Mouse (Mus musculus): ENCODE measurements at regions not wholly inside any gene's neighbourhood (a gene's known extent, or its start where the extent isn't known, plus 50 kb on each side); places are given as distances from the start of the nearest gene placed in this dataset.

GRCm38 (mm10) chr17:4907181-4907752 lies 86.9 kb upstream of the Arid1b start:
- under 1% methylated on average over 14 of the region's 14 CpGs for WGBS
- H3K4me1 ChIP-seq (replicated peaks; ENCODE audit: control insufficient read depth, insufficient read depth): no peaks in the 10 kb centered on the region
- peak overlapping the region; percentile 53 for H3K4me3 ChIP-seq (ENCODE audit: low read depth, low read length)
- DNase-seq (ENCODE audit: low spot score) (peak; percentile 30), ATAC-seq (ENCODE audit: low FRiP score, low TSS enrichment) (no peak)
- H3K9ac ChIP-seq (ENCODE audit: low read length): no peak overlapping the region
- no peak for TF ChIP-seq CTCF (IDR thresholded peaks at IDR 0.05; ENCODE audit: low read depth)
- TF ChIP-seq EP300 (optimal IDR thresholded peaks at IDR 0.05): no peak
- H3K27me3 ChIP-seq (ENCODE audit: control insufficient read depth, insufficient read depth, low read length): no peaks in the 10 kb centered on the region
- no peaks in the 10 kb centered on the region for H3K9me3 ChIP-seq (ENCODE audit: control insufficient read depth, low read length)
- H3K36me3 ChIP-seq (ENCODE audit: control insufficient read depth, insufficient read depth, low read length): no peaks in the 10 kb centered on the region
- peak overlapping the region; percentile 97 for H3K27ac ChIP-seq (replicated peaks)
- peak overlapping the region; percentile 79 for H3K4me2 ChIP-seq (replicated peaks; ENCODE audit: low read depth)

DNA sequence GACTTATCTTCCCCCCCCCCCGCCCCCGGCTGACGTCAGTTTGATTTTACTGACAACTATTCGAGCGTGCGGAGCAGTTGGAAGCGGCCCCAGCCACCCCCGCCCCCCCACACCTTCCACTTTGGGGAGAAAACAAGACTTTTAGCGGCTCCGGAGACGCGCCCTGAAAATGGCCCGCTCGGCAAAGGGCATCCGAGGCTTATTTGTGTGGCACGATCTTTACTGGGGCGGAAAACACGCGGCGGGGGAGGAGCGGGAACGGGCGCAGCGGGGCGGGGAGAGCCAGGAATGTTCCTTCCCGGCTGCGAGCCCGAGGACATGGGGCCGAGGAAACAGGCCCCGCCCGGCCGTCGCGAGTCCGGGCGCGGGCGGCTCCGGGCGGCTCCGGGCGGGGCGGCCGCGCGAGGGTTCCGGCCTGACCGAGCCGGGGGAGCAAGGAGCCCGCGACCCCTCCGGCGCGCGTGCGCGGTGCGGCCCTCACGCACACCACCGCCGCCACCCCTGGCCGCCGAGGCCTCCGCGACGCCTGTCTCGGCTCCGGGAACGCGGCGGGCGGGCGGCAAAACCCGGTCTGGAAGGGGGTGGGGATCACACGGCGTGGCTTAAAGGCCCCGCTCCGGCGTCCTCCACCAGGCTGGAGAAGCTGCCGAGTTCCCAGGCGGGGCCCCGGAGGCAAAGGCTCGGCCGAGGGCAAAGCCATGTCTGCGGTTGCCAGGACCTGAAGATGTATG lies 86.1 kb upstream of the Arid1b start:
- Histone ChIP-seq H3K4me2 (replicated peaks; ENCODE audit: low read depth) (peak overlapping the region; percentile 79), H3K27me3 (ENCODE audit: control insufficient read depth, insufficient read depth, low read length) (no peaks in the 10 kb centered on the region), H3K4me3 (ENCODE audit: low read depth, low read length) (peak overlapping the region; percentile 53), H3K27ac (replicated peaks) (peak overlapping the region; percentile 97), H3K36me3 (ENCODE audit: control insufficient read depth, insufficient read depth, low read length) (no peaks in the 10 kb centered on the region), H3K9me3 (ENCODE audit: control insufficient read depth, low read length) (no peaks in the 10 kb centered on the region), H3K4me1 (replicated peaks; ENCODE audit: control insufficient read depth, insufficient read depth) (no peaks in the 10 kb centered on the region), H3K9ac (ENCODE audit: low read length) (peak overlapping the region; percentile 82)
- TF ChIP-seq EP300 (optimal IDR thresholded peaks at IDR 0.05) (no peak), CTCF (IDR thresholded peaks at IDR 0.05; ENCODE audit: low read depth) (no peak)
- DNase-seq (ENCODE audit: low spot score) (peak; percentile 96), ATAC-seq (ENCODE audit: low FRiP score, low TSS enrichment) (peak; percentile 96)
- under 1% methylated on average over 60 of the region's 85 CpGs for WGBS

DNA sequence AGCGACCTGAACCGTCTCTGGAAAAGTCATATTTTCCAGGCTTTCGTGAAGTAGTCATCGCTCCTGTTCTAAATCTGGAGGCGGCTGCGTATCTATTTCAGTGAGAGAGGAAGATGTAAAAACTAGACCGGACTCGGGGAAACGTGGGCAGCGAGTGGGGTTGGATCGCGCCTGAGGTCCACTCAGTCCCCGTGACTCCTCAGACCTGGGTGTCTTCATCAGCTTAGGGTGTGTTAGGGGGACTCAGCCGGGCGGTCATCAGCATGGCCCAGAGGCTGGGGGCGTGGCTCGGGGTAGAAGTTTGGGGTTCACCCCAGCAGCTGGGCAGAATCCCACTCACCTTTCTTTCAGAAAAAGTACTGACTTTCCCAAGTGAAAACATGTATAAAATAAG lies 85.6 kb upstream of the Arid1b start:
- ATAC-seq (ENCODE audit: low FRiP score, low TSS enrichment): peak; percentile 22; the same call in 1 of the 2 replicates
- Histone ChIP-seq H3K4me3 (ENCODE audit: low read depth, low read length) (peak overlapping the region; percentile 53), H3K27me3 (ENCODE audit: control insufficient read depth, insufficient read depth, low read length) (no peaks in the 10 kb centered on the region), H3K9me3 (ENCODE audit: control insufficient read depth, low read length) (no peaks in the 10 kb centered on the region), H3K27ac (replicated peaks) (peak overlapping the region; percentile 97), H3K36me3 (ENCODE audit: control insufficient read depth, insufficient read depth, low read length) (no peaks in the 10 kb centered on the region), H3K4me1 (replicated peaks; ENCODE audit: control insufficient read depth, insufficient read depth) (no peaks in the 10 kb centered on the region), H3K9ac (ENCODE audit: low read length) (peak overlapping the region; percentile 82), H3K4me2 (replicated peaks; ENCODE audit: low read depth) (peak overlapping the region; percentile 79)
- WGBS: 1% methylated on average over 17 of the region's 17 CpGs
- DNase-seq (ENCODE audit: low spot score): no peak
- TF ChIP-seq EP300 (optimal IDR thresholded peaks at IDR 0.05): no peak
- no peak for TF ChIP-seq CTCF (IDR thresholded peaks at IDR 0.05; ENCODE audit: low read depth)

DNA sequence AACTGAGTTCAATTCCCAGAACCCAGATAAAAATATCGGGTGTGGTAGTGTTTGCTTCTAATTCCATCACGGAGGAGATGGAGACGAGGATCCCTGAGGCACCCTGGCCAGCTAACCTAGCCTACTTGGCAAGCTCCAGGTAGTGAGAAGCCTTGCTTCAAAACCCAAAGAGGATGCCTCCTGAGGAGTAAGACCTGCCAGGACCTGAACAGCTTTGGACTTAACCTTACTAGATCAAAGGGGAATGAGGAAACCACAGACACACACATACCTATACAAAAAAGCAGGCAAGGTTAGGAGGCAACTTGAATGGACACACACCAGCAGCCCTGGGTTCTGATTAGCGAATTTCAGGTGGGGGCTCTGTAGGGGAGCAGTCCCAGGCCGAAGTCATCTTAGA lies 84.0 kb upstream of the Arid1b start:
- no peak overlapping the region for H3K9ac ChIP-seq (ENCODE audit: low read length)
- no peak overlapping the region for H3K4me2 ChIP-seq (replicated peaks; ENCODE audit: low read depth)
- no peaks in the 10 kb centered on the region for H3K27me3 ChIP-seq (ENCODE audit: control insufficient read depth, insufficient read depth, low read length)
- DNase-seq (ENCODE audit: low spot score): no peak
- no peaks in the 10 kb centered on the region for H3K36me3 ChIP-seq (ENCODE audit: control insufficient read depth, insufficient read depth, low read length)
- H3K4me1 ChIP-seq (replicated peaks; ENCODE audit: control insufficient read depth, insufficient read depth): no peaks in the 10 kb centered on the region
- no peak for TF ChIP-seq CTCF (IDR thresholded peaks at IDR 0.05; ENCODE audit: low read depth)
- TF ChIP-seq EP300 (optimal IDR thresholded peaks at IDR 0.05): no peak
- no peak overlapping the region for H3K4me3 ChIP-seq (ENCODE audit: low read depth, low read length)
- no peak for ATAC-seq (ENCODE audit: low FRiP score, low TSS enrichment)
- no peaks in the 10 kb centered on the region for H3K9me3 ChIP-seq (ENCODE audit: control insufficient read depth, low read length)
- 63% methylated on average over 5 of the region's 5 CpGs for WGBS
- no peak overlapping the region for H3K27ac ChIP-seq (replicated peaks)

DNA sequence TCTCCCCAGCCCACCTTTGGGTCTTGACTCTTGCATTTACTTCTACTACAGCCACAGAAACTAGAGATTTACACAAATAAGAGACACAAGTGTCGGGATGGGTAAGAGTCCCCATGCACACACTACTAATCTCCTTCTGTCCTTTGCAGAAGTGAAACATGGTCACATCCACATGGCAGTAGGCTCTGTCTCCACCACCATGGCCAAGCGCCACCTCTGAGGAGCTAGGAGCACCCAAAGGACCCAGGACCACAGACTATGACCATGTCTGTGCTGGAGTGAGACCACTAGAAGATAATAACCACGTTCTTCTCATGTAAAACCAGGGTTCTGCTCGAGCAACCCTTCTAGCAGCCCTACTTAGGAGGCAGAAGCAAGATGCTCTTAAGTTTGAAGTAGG lies 81.1 kb upstream of the Arid1b start:
- no peak overlapping the region for H3K4me3 ChIP-seq (ENCODE audit: low read depth, low read length)
- WGBS: 82% methylated on average over 4 of the region's 4 CpGs
- TF ChIP-seq CTCF (IDR thresholded peaks at IDR 0.05; ENCODE audit: low read depth) (no peak), EP300 (optimal IDR thresholded peaks at IDR 0.05) (no peak)
- H3K36me3 ChIP-seq (ENCODE audit: control insufficient read depth, insufficient read depth, low read length): no peaks in the 10 kb centered on the region
- ATAC-seq (ENCODE audit: low FRiP score, low TSS enrichment) (no peak), DNase-seq (ENCODE audit: low spot score) (no peak)
- H3K27me3 ChIP-seq (ENCODE audit: control insufficient read depth, insufficient read depth, low read length): no peaks in the 10 kb centered on the region
- no peak overlapping the region for H3K4me2 ChIP-seq (replicated peaks; ENCODE audit: low read depth)
- H3K27ac ChIP-seq (replicated peaks): no peak overlapping the region
- no peaks in the 10 kb centered on the region for H3K4me1 ChIP-seq (replicated peaks; ENCODE audit: control insufficient read depth, insufficient read depth)
- no peak overlapping the region for H3K9ac ChIP-seq (ENCODE audit: low read length)
- H3K9me3 ChIP-seq (ENCODE audit: control insufficient read depth, low read length): no peaks in the 10 kb centered on the region

DNA sequence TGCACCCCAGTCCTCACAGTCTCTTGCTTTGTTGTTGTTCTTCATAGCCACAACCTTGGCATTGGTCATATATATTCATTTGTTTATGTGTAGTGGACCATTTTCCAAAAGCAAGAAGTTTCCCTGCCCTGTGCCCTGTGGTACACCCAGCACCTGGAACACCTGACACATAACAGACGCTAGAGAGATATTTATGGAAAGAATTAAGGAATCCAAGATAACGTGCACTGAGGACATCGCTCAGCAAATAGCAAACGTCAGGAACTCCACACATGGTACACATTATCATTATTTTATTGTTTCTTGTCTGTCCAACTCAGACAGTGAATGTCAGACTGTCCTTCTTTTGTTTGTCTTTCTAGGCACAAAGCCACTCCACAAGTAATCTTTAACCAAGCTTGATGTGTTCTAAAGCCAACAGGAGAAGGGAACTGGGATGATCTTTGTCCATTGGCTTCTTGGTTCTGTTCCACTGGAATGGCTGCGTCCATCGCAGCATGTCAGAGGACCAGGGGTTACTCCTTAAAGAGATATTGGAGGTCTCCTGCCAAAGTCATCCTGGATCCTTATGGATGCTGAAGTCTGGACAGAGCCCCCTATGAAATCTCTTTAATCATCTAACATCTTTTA lies 74.2 kb upstream of the Arid1b start:
- Histone ChIP-seq H3K9ac (ENCODE audit: low read length) (no peak overlapping the region), H3K27ac (replicated peaks) (no peak overlapping the region), H3K27me3 (ENCODE audit: control insufficient read depth, insufficient read depth, low read length) (no peaks in the 10 kb centered on the region), H3K36me3 (ENCODE audit: control insufficient read depth, insufficient read depth, low read length) (no peaks in the 10 kb centered on the region), H3K9me3 (ENCODE audit: control insufficient read depth, low read length) (no peaks in the 10 kb centered on the region), H3K4me3 (ENCODE audit: low read depth, low read length) (no peak overlapping the region), H3K4me1 (replicated peaks; ENCODE audit: control insufficient read depth, insufficient read depth) (no peaks in the 10 kb centered on the region), H3K4me2 (replicated peaks; ENCODE audit: low read depth) (no peak overlapping the region)
- 51% methylated on average over 6 of the region's 6 CpGs for WGBS
- DNase-seq (ENCODE audit: low spot score) (peak; percentile 3), ATAC-seq (ENCODE audit: low FRiP score, low TSS enrichment) (no peak)
- no peak for TF ChIP-seq EP300 (optimal IDR thresholded peaks at IDR 0.05)
- no peak for TF ChIP-seq CTCF (IDR thresholded peaks at IDR 0.05; ENCODE audit: low read depth)
